Mouse (Mus musculus): Measurements from ENCODE around the gene Zmynd11. TPM values are rescaled to one million over a fixed set of nuclear protein-coding genes. Genes with fewer than 3 reads are reported as not detected.

Zmynd11 gene
- polyA plus RNA-seq, 1 experiment from 2014 or later = 47.7 TPM

GRCm38 (mm10) chr13:9760057-9760456 lies 5.1 kb downstream of the Zmynd11 start:
- H3K9me3 ChIP-seq (ENCODE audit: control insufficient read depth, low read length) = no peaks in the 10 kb centered on the region
- H3K4me3 ChIP-seq (ENCODE audit: low read depth, low read length) = no peak overlapping the region
- H3K4me2 ChIP-seq (replicated peaks; ENCODE audit: low read depth) = no peak overlapping the region
- no peaks in the 10 kb centered on the region; the same call in 1 of the 2 replicates for H3K4me1 ChIP-seq (replicated peaks; ENCODE audit: control insufficient read depth, insufficient read depth)
- DNase-seq (ENCODE audit: low spot score) (no peak), ATAC-seq (ENCODE audit: low FRiP score, low TSS enrichment) (no peak)
- no peak overlapping the region for H3K9ac ChIP-seq (ENCODE audit: low read length)
- no peak overlapping the region for H3K27ac ChIP-seq (replicated peaks)
- no peaks in the 10 kb centered on the region for H3K36me3 ChIP-seq (ENCODE audit: control insufficient read depth, insufficient read depth, low read length)
- H3K27me3 ChIP-seq (ENCODE audit: control insufficient read depth, insufficient read depth, low read length) = no peaks in the 10 kb centered on the region
- no peak for TF ChIP-seq EP300 (optimal IDR thresholded peaks at IDR 0.05)
- TF ChIP-seq CTCF (IDR thresholded peaks at IDR 0.05; ENCODE audit: low read depth) = no peak
- WGBS = 86% methylated on average over 6 of the region's 6 CpGs

DNA sequence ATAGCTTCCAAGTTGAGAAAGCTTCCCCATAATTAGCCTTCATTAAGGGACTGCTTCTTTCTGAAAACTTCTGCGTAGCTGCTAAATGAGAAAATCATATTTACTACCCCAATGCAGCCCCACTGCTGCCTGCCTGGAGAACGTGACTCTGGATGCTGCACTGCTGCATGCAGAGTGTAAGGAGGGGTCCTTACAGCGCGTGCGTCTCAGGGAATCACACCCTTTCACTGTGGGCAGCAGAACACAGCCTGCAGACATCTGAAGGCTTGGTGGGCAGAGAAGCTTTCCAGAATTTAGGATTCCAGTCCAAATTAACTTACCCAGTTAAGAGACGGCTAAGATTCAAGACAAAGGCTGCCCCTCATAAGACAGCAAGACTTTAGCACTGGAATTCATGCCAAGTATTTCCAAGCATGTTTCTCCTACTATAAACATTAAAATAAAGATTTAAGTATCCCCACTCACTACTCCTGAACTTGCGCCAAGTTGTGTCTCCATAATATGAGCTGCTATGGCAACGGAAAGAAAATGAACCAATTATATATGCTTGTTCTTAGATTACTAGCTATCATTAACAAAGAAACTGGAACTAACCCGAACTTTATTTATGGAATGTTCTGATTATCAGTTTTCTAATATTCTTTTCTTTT lies 7.2 kb downstream of the Zmynd11 start:
- WGBS = 37% methylated on average over 9 of the region's 9 CpGs
- Histone ChIP-seq H3K4me3 (ENCODE audit: low read depth, low read length) (no peak overlapping the region), H3K4me2 (replicated peaks; ENCODE audit: low read depth) (peak overlapping the region; percentile 31; the same call in 1 of the 2 replicates), H3K27ac (replicated peaks) (no peak overlapping the region), H3K9ac (ENCODE audit: low read length) (no peak overlapping the region), H3K9me3 (ENCODE audit: control insufficient read depth, low read length) (no peaks in the 10 kb centered on the region), H3K36me3 (ENCODE audit: control insufficient read depth, insufficient read depth, low read length) (no peaks in the 10 kb centered on the region), H3K27me3 (ENCODE audit: control insufficient read depth, insufficient read depth, low read length) (no peaks in the 10 kb centered on the region), H3K4me1 (replicated peaks; ENCODE audit: control insufficient read depth, insufficient read depth) (no peaks in the 10 kb centered on the region; the same call in 1 of the 2 replicates)
- ATAC-seq (ENCODE audit: low FRiP score, low TSS enrichment) (no peak), DNase-seq (ENCODE audit: low spot score) (no peak)
- no peak for TF ChIP-seq EP300 (optimal IDR thresholded peaks at IDR 0.05)
- TF ChIP-seq CTCF (IDR thresholded peaks at IDR 0.05; ENCODE audit: low read depth) = no peak

DNA sequence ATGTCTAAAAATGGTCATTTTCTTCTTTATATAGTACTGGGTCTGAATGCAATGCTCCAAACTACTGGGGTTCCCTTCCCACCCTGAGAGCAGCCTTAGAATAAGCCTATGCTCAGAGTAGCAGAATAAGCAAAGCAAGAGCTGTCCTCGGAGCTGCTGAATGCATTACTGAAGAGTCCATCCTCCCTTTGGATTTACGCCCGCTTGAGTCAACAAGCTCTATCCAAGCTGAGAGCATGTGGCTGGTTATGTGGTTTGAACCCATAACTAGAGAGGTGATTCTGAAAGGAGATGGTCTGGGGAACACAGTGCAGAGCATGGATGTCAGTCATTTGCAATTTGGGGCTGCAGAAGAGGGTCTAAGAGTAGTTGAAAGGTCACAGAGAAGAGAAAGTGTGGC lies 11.4 kb downstream of the Zmynd11 start:
- 44% methylated on average over 3 of the region's 3 CpGs for WGBS
- no peaks in the 10 kb centered on the region for H3K36me3 ChIP-seq (ENCODE audit: control insufficient read depth, insufficient read depth, low read length)
- no peaks in the 10 kb centered on the region for H3K9me3 ChIP-seq (ENCODE audit: control insufficient read depth, low read length)
- no peak overlapping the region for H3K4me3 ChIP-seq (ENCODE audit: low read depth, low read length)
- no peak for TF ChIP-seq EP300 (optimal IDR thresholded peaks at IDR 0.05)
- TF ChIP-seq CTCF (IDR thresholded peaks at IDR 0.05; ENCODE audit: low read depth) = no peak
- ATAC-seq (ENCODE audit: low FRiP score, low TSS enrichment) (no peak), DNase-seq (ENCODE audit: low spot score) (no peak)
- H3K27me3 ChIP-seq (ENCODE audit: control insufficient read depth, insufficient read depth, low read length) = no peaks in the 10 kb centered on the region
- no peaks in the 10 kb centered on the region; the same call in 1 of the 2 replicates for H3K4me1 ChIP-seq (replicated peaks; ENCODE audit: control insufficient read depth, insufficient read depth)
- no peak overlapping the region for H3K9ac ChIP-seq (ENCODE audit: low read length)
- H3K27ac ChIP-seq (replicated peaks) = no peak overlapping the region
- no peak overlapping the region for H3K4me2 ChIP-seq (replicated peaks; ENCODE audit: low read depth)

GRCm38 (mm10) chr13:9750320-9750719 lies 14.8 kb downstream of the Zmynd11 start:
- Histone ChIP-seq H3K4me1 (replicated peaks; ENCODE audit: control insufficient read depth, insufficient read depth) (no peaks in the 10 kb centered on the region; the same call in 1 of the 2 replicates), H3K27me3 (ENCODE audit: control insufficient read depth, insufficient read depth, low read length) (no peaks in the 10 kb centered on the region), H3K36me3 (ENCODE audit: control insufficient read depth, insufficient read depth, low read length) (no peaks in the 10 kb centered on the region), H3K9ac (ENCODE audit: low read length) (no peak overlapping the region), H3K27ac (replicated peaks) (no peak overlapping the region), H3K9me3 (ENCODE audit: control insufficient read depth, low read length) (no peaks in the 10 kb centered on the region), H3K4me3 (ENCODE audit: low read depth, low read length) (no peak overlapping the region), H3K4me2 (replicated peaks; ENCODE audit: low read depth) (no peak overlapping the region)
- 7% methylated on average over 1 of the region's 1 CpGs for WGBS
- no peak for ATAC-seq (ENCODE audit: low FRiP score, low TSS enrichment)
- DNase-seq (ENCODE audit: low spot score) = no peak
- TF ChIP-seq EP300 (optimal IDR thresholded peaks at IDR 0.05) (no peak), CTCF (IDR thresholded peaks at IDR 0.05; ENCODE audit: low read depth) (no peak)

GRCm38 (mm10) chr13:9749796-9750195 lies 15.3 kb downstream of the Zmynd11 start:
- 25% methylated on average over 4 of the region's 4 CpGs for WGBS
- Histone ChIP-seq H3K36me3 (ENCODE audit: control insufficient read depth, insufficient read depth, low read length) (no peaks in the 10 kb centered on the region), H3K9ac (ENCODE audit: low read length) (no peak overlapping the region), H3K4me1 (replicated peaks; ENCODE audit: control insufficient read depth, insufficient read depth) (no peaks in the 10 kb centered on the region; the same call in 1 of the 2 replicates), H3K4me3 (ENCODE audit: low read depth, low read length) (no peak overlapping the region), H3K27ac (replicated peaks) (peak overlapping the region; percentile 53; the same call in 1 of the 2 replicates), H3K9me3 (ENCODE audit: control insufficient read depth, low read length) (no peaks in the 10 kb centered on the region), H3K27me3 (ENCODE audit: control insufficient read depth, insufficient read depth, low read length) (no peaks in the 10 kb centered on the region), H3K4me2 (replicated peaks; ENCODE audit: low read depth) (no peak overlapping the region)
- DNase-seq (ENCODE audit: low spot score) (no peak), ATAC-seq (ENCODE audit: low FRiP score, low TSS enrichment) (peak; percentile 64; the same call in 1 of the 2 replicates)
- TF ChIP-seq CTCF (IDR thresholded peaks at IDR 0.05; ENCODE audit: low read depth) (no peak), EP300 (optimal IDR thresholded peaks at IDR 0.05) (no peak)

DNA sequence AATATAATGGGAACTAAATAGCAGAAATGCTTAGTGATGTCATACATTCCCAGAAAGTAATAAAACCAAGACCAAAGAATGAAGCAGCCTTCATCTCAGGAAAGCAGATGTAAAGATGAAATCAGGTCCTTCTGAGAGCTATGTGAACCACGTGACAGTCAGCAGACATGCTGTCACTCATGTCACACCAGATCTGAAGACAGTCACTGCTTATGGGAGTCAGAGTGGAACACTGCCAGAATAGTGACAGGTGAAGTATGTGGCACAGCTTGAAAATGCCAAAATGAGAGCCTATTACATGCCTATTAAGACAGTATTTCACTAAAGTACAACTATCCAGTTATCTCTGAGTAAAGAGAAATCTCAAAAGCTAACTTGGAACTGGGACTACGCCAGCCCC lies 26.9 kb downstream of the Zmynd11 start:
- Histone ChIP-seq H3K9ac (ENCODE audit: low read length) (no peak overlapping the region), H3K4me3 (ENCODE audit: low read depth, low read length) (no peak overlapping the region), H3K4me2 (replicated peaks; ENCODE audit: low read depth) (no peak overlapping the region), H3K27ac (replicated peaks) (no peak overlapping the region), H3K9me3 (ENCODE audit: control insufficient read depth, low read length) (no peaks in the 10 kb centered on the region), H3K27me3 (ENCODE audit: control insufficient read depth, insufficient read depth, low read length) (no peaks in the 10 kb centered on the region), H3K36me3 (ENCODE audit: control insufficient read depth, insufficient read depth, low read length) (no peaks in the 10 kb centered on the region), H3K4me1 (replicated peaks; ENCODE audit: control insufficient read depth, insufficient read depth) (no peaks in the 10 kb centered on the region)
- ATAC-seq (ENCODE audit: low FRiP score, low TSS enrichment) (no peak), DNase-seq (ENCODE audit: low spot score) (no peak)
- TF ChIP-seq CTCF (IDR thresholded peaks at IDR 0.05; ENCODE audit: low read depth) (no peak), EP300 (optimal IDR thresholded peaks at IDR 0.05) (no peak)
- 80% methylated on average over 2 of the region's 2 CpGs for WGBS
